Mouse (Mus musculus) forebrain, embryonic 10.5 days (tissue): ENCODE results near the gene Rabl2. TPM values are rescaled to one million over a fixed set of nuclear protein-coding genes. Genes with fewer than 3 reads are reported as not detected.

Experiments used
- DNase-seq: peaks from one replicate; pipeline ENCODE4 v3.0.0-alpha.2; 2017; ENCODE audit warnings: low spot score; ENCODE audit errors: extremely low spot score
- H3K27ac ChIP-seq: fragments of 300-500 bp; sonication (generic); 2 replicates; pipeline ENCODE4 v1.5.1; 2016; ENCODE audit warnings: mild to moderate bottlenecking
- H3K27me3 ChIP-seq: fragments of 300-500 bp; sonication (generic); 2 replicates; pipeline ENCODE4 v1.6.1; 2016; ENCODE audit warnings: mild to moderate bottlenecking; ENCODE audit not compliant: poor library complexity, severe bottlenecking
- H3K36me3 ChIP-seq: fragments of 300-500 bp; sonication (generic); replicated peaks from 2 replicates; pipeline ENCODE4 v1.6.1; 2016; ENCODE audit warnings: mild to moderate bottlenecking, moderate library complexity
- H3K4me1 ChIP-seq: fragments of 300-500 bp; sonication (generic); 2 replicates; pipeline ENCODE4 v1.6.1; 2016
- H3K4me3 ChIP-seq: fragments of 300-500 bp; sonication (generic); 2 replicates; pipeline ENCODE4 v1.5.1; 2016; ENCODE audit warnings: mild to moderate bottlenecking, moderate library complexity
- H3K9me3 ChIP-seq: fragments of 300-500 bp; sonication (generic); 2 replicates; pipeline ENCODE4 v1.6.1; 2016; ENCODE audit warnings: mild to moderate bottlenecking, moderate library complexity
- WGBS: fragments of 180-500 bp; shearing (Covaris S2); methylation state at CpG from one replicate; pipeline ENCODE4 v1.1.7; 2016; 5-methylcytosine and 5-hydroxymethylcytosine counted together
- polyA plus RNA-seq: library from polyadenylated mRNA; unstranded; fragments of >200 nt; fragmentation: Nextera tagmentation; extraction: Ambion mirVana; gene quantifications from 2 replicates; pipeline ENCODE4 v1.2.1, GENCODE M21; 2016

Rabl2 gene
- polyA plus RNA-seq = 73.0 and 78.6 TPM in 2 replicates

DNA sequence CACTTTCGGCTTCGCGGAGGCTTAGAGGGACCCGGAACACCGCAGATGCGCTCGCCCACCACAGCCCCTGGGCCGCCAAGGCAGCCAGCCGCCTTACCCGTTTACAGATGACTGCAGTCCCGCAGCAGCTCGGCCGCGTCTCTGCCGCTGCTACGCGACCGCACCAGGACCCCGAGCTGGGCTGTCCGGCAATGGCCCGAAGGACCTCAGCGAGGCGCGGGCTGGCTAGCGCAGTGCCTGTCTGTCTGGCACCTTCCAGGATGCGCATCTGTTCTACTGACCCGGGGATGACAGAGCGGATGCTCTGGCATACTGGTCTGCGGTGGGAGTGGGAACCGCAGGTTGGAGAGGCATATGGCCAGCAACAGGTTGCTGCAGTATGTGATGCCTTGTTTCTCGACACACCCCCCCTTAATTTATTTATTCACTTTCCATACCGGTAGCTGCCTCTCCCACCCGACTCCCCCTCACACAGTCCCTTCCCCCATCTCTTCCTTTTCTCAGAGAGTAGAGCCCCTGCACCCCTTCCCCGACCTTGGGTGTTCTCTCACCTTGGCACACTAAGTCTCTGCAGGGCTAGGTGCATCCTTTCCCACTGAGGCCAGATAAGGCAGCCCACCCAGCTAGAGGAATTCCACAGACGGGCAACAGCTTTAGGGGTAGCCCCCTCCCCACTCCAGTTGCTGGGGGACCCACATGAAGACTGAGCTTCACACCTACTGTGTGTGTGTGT, at the start of gene Rabl2:
TSS of gene Rabl2 (minus strand) at position 201 of the 733 bp plus-strand sequence.
- H3K27ac ChIP-seq = peak within 1 kb of the TSS; percentile 87
- DNase-seq = peak; percentile 89
- WGBS = under 1% methylated on average over 35 of the region's 35 CpGs

DNA sequence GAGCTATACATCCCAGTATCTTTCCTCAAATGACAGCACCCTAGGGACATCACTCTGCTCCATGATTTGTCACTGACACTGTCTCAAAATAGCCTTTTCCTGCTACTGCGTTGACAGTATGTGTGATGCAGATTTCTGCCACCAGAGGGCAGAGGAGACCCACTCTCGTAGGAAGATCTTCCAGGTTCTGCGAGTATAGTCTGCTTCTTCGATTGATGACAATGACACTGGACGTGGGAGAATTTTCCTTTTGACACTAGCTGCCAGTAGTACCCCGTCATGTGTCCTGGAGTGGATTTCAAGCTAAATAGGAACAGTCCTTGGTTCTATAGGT, 31.9 kb upstream of the Rabl2 start:
- no peaks in the 10 kb centered on the region for H3K27me3 ChIP-seq
- no peak overlapping the region for H3K4me3 ChIP-seq
- H3K9me3 ChIP-seq = no peaks in the 10 kb centered on the region
- no peak overlapping the region for H3K27ac ChIP-seq
- 23% methylated on average over 6 of the region's 6 CpGs for WGBS
- H3K36me3 ChIP-seq = no peaks in the 10 kb centered on the region
- peak; percentile 74 for DNase-seq
- no peaks in the 10 kb centered on the region for H3K4me1 ChIP-seq

More for the DNA sequence above, at the start of gene Rabl2:
- H3K4me1 ChIP-seq = peaks cover 22% of the 10 kb centered on the region
- H3K27me3 ChIP-seq = no peaks in the 10 kb centered on the region
- H3K4me3 ChIP-seq = peak within 1 kb of the TSS; percentile 70
- peaks cover 15% of the 10 kb centered on the region for H3K36me3 ChIP-seq
- no peaks in the 10 kb centered on the region for H3K9me3 ChIP-seq

DNA sequence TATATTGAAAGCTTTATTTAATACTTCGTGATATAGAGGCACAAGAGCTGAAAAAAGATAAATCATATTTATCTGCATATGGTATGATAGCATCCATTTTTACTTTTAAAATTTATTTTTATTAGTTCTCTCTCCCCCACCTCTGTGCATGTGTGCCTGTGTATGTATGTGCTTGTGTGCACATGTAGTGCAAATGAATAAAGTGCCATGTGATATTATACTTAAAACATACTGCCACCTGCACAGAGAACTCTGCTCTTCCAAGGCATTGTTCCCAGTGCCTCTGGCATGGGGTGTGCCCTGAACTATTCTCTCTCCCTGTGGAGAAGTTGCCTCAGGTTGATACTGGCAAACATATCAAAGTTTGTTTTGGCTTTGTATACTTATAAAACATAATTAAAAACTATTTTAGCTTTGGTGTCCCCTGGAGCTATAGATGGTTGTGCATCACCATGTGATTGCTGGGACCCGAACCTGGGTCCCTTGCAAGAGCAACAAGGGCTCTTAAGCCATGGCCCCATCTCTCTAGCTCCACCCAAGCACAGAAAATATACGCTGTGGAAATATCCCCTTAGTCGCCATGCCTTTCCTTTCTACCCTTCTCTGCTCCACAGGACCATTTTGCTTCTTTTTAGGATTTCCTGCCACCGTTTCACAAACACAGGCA, 31.4 kb upstream of the Rabl2 start:
- no peaks in the 10 kb centered on the region for H3K4me1 ChIP-seq
- H3K4me3 ChIP-seq = no peak overlapping the region
- no peak overlapping the region for H3K27ac ChIP-seq
- DNase-seq = no peak
- no peaks in the 10 kb centered on the region for H3K9me3 ChIP-seq
- H3K36me3 ChIP-seq = no peaks in the 10 kb centered on the region
- 69% methylated on average over 5 of the region's 5 CpGs for WGBS
- no peaks in the 10 kb centered on the region for H3K27me3 ChIP-seq

GRCm38 (mm10) chr15:89622312-89622958, 30.7 kb upstream of the Rabl2 start:
- Histone ChIP-seq H3K27ac (no peak overlapping the region), H3K27me3 (no peaks in the 10 kb centered on the region), H3K9me3 (no peaks in the 10 kb centered on the region), H3K4me1 (no peaks in the 10 kb centered on the region), H3K4me3 (no peak overlapping the region), H3K36me3 (no peaks in the 10 kb centered on the region)
- 81% methylated on average over 12 of the region's 12 CpGs for WGBS
- peak; percentile 60 for DNase-seq

GRCm38 (mm10) chr15:89607888-89608287, 16.2 kb upstream of the Rabl2 start:
- WGBS = 84% methylated on average over 9 of the region's 9 CpGs
- Histone ChIP-seq H3K27me3 (no peaks in the 10 kb centered on the region), H3K4me3 (no peak overlapping the region), H3K9me3 (peaks cover 4% of the 10 kb centered on the region), H3K27ac (no peak overlapping the region), H3K36me3 (no peaks in the 10 kb centered on the region), H3K4me1 (no peaks in the 10 kb centered on the region)
- no peak for DNase-seq

GRCm38 (mm10) chr15:89607480-89607879, 15.8 kb upstream of the Rabl2 start:
- no peak overlapping the region for H3K4me3 ChIP-seq
- no peaks in the 10 kb centered on the region for H3K36me3 ChIP-seq
- H3K9me3 ChIP-seq = peaks cover 4% of the 10 kb centered on the region
- WGBS = 91% methylated on average over 8 of the region's 8 CpGs
- no peaks in the 10 kb centered on the region for H3K27me3 ChIP-seq
- no peaks in the 10 kb centered on the region for H3K4me1 ChIP-seq
- no peak for DNase-seq
- no peak overlapping the region for H3K27ac ChIP-seq

DNA sequence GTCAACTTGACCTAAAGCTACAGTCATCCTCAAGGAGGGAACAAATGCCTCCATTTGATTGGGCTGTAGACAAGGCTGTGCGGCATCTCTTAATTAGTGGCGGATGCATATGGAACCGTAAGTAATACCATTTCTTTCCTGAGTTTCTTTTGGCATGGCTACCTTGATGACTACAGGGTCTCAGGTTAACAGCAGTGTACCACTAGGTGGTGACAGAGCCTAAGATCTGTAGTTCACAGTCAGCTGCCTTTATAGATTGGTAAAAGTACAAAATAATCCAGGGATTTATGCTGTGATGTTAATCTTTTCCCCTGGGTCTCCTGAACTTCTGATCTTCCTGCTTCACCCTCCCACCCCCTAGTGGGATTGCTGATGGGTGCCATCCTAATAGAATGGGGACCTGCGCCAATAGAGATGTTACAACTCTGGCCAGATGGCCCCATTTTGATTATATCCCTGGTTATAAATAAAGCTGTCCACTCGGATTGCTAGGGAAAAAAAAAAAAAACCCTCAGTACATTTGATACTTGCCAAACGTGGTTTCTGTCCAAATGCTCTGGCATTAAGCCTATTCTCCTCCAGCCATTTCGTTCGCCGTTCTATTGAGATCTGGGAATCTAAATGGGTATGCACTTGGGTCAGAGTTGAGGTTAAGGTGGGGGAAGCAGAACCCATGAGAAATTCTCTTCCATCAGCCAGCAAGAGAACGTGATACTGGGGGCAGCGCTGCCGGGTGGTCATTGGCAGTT, 14.3 kb upstream of the Rabl2 start:
- WGBS = 85% methylated on average over 12 of the region's 12 CpGs
- Histone ChIP-seq H3K9me3 (no peaks in the 10 kb centered on the region; the same call in 1 of the 2 replicates), H3K27ac (no peak overlapping the region), H3K4me1 (no peaks in the 10 kb centered on the region), H3K36me3 (no peaks in the 10 kb centered on the region), H3K4me3 (no peak overlapping the region), H3K27me3 (no peaks in the 10 kb centered on the region)
- no peak for DNase-seq

- Histone ChIP-seq H3K36me3 (peaks cover 8% of the 10 kb centered on the region), H3K27me3 (no peaks in the 10 kb centered on the region), H3K4me1 (peaks cover 22% of the 10 kb centered on the region), H3K27ac (peak overlapping the region; percentile 87), H3K9me3 (no peaks in the 10 kb centered on the region), H3K4me3 (peak overlapping the region; percentile 70)
- 46% methylated on average over 4 of the region's 4 CpGs for WGBS
- DNase-seq = no peak
Measured at GRCm38 (mm10) chr15:89592548-89592947, 825 bp upstream of the Rabl2 start.

- DNase-seq = no peak
- peak overlapping the region; percentile 70 for H3K4me3 ChIP-seq
- H3K4me1 ChIP-seq = peaks cover 22% of the 10 kb centered on the region
- H3K36me3 ChIP-seq = peaks cover 20% of the 10 kb centered on the region
- no peaks in the 10 kb centered on the region for H3K27me3 ChIP-seq
- peak overlapping the region; percentile 87 for H3K27ac ChIP-seq
- WGBS = 6% methylated on average over 30 of the region's 30 CpGs
- no peaks in the 10 kb centered on the region for H3K9me3 ChIP-seq
Measured at GRCm38 (mm10) chr15:89591317-89591716, 406 bp downstream of the Rabl2 start.

GRCm38 (mm10) chr15:89589146-89589545, 2.6 kb downstream of the Rabl2 start:
- peaks cover 22% of the 10 kb centered on the region for H3K4me1 ChIP-seq
- no peak overlapping the region for H3K4me3 ChIP-seq
- no peak for DNase-seq

GRCm38 (mm10) chr15:89585631-89586030, 6.1 kb downstream of the Rabl2 start:
- Histone ChIP-seq H3K27me3 (no peaks in the 10 kb centered on the region), H3K4me3 (no peak overlapping the region), H3K36me3 (peaks cover 56% of the 10 kb centered on the region), H3K27ac (no peak overlapping the region), H3K4me1 (peaks cover 6% of the 10 kb centered on the region), H3K9me3 (no peaks in the 10 kb centered on the region)
- DNase-seq = no peak
- 85% methylated on average over 11 of the region's 11 CpGs for WGBS

More at GRCm38 (mm10) chr15:89589146-89589545, 2.6 kb downstream of the Rabl2 start:
- Histone ChIP-seq H3K27ac (no peak overlapping the region), H3K9me3 (no peaks in the 10 kb centered on the region), H3K36me3 (peaks cover 33% of the 10 kb centered on the region), H3K27me3 (no peaks in the 10 kb centered on the region)
- WGBS = 91% methylated on average over 5 of the region's 5 CpGs

DNA sequence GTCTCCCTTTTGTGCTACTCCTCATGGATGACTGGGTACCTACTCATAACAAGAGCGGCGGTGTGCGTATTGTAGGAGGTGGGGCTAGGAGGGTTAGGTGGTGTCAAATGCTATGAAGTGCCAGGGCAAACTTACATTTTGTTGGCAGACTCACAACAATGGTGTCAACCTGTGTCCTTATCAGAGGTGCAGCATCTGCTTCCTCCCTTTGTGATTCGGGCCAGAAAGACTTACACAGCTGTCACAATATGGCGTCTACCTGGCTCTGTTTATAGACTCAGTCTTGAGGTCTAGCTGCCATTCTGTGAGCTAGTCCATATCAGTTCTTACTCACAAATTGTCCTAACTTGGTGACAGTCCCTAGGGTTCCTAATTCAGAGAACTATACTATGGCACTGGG, 6.6 kb downstream of the Rabl2 start:
- 87% methylated on average over 5 of the region's 5 CpGs for WGBS
- no peak for DNase-seq
- Histone ChIP-seq H3K4me3 (no peak overlapping the region), H3K4me1 (peaks cover under 1% of the 10 kb centered on the region), H3K27ac (no peak overlapping the region), H3K27me3 (no peaks in the 10 kb centered on the region), H3K9me3 (no peaks in the 10 kb centered on the region), H3K36me3 (peaks cover 56% of the 10 kb centered on the region)
